Mouse (Mus musculus): ENCODE results near the gene Polr2e. TPM values are rescaled to one million over a fixed set of nuclear protein-coding genes. Genes with fewer than 3 reads are reported as not detected.

Polr2e gene
- total and polyA plus RNA-seq, 3 experiments, result 105 to 194 (median 127) TPM

GRCm38 (mm10) chr10:79986232-79986878 lies 53.2 kb downstream of the Polr2e start:
- Histone ChIP-seq H3K79me2 (replicated peaks; ENCODE audit: control insufficient read depth, extremely low read depth, insufficient read depth, poor library complexity, severe bottlenecking) (peaks cover 25% of the 10 kb centered on the region), H3K9ac (ENCODE audit: insufficient read depth, low read depth) (peak overlapping the region; percentile 68), H3K27ac (ENCODE audit: insufficient read depth, low read depth) (peak overlapping the region; percentile 94), H3K9me3 (replicated peaks; ENCODE audit: low read length) (peaks cover 6% of the 10 kb centered on the region), H3K4me1 (ENCODE audit: control insufficient read depth in 1 of 2, insufficient read depth in 2 of 2) (peaks cover 21 to 58% of the 10 kb centered on the region in 2 experiments), H3K36me3 (replicated peaks in 1 of 2; ENCODE audit: control insufficient read depth in 1 of 2, insufficient read depth in 1 of 2, low read length in 1 of 2) (peaks cover 6 to 21% of the 10 kb centered on the region in 2 experiments), H3K4me2 (ENCODE audit: insufficient read depth, low read depth, poor library complexity, severe bottlenecking) (peak overlapping the region; percentile 81), H3K27me3 (replicated peaks) (peaks cover 3% of the 10 kb centered on the region), H3K4me3 (replicated peaks in 1 of 3; ENCODE audit: low read depth in 2 of 3, low read length in 2 of 3, poor library complexity in 1 of 3) (peak overlapping the region; percentile 50 to 89 (median 68))
- in situ Hi-C loops (cut with MboI; ENCODE audit: low pct_ligation_motif_present, low pct_unique_long_range_greater_than_20kb, low sequenced_read_pairs), result loop anchor here (5.0 kb wide), 2 partner anchors 126 to 156 kb away; partner anchors contain the start of gene Cbarp
- TF ChIP-seq EP300 (IDR thresholded peaks at IDR 0.05; ENCODE audit: low read length) (peak; percentile 24; the same call in 1 of the 2 replicates), SMC3 (IDR thresholded peaks at IDR 0.05; ENCODE audit: low read depth, low read length) (no peak), CHD1 (IDR thresholded peaks at IDR 0.05; ENCODE audit: low read depth, low read length) (peak; percentile 72; the same call in 1 of the 2 replicates)
- dilution Hi-C loops (cut with MboI; ENCODE audit: extremely low pct_ligation_motif_present, extremely low pct_unique_long_range_greater_than_20kb, low sequenced_read_pairs), result no loop called here
- no peak for DNase-seq (ENCODE audit: extremely low read depth)

Other genes starting within 250 kb of the Polr2e start
Only the 20 nearest of the 32 such genes appear.
- 12.1 and 14.4 TPM in 2 replicates for gene Med16, start 130.9 kb downstream of the Polr2e start, total RNA-seq (2012; rRNA removed)
- gene Med16, start 130.9 kb downstream of the Polr2e start, total RNA-seq (2014; rRNA removed), result 8.7 and 10.2 TPM in 2 replicates
- gene Med16, start 130.9 kb downstream of the Polr2e start, polyA plus RNA-seq (2012; ENCODE audit: insufficient read length, low read depth), result 20.7 and 22.8 TPM in 2 replicates
- 6.0 and 8.1 TPM in 2 replicates for gene Gm26602, start 128.9 kb downstream of the Polr2e start, total RNA-seq (2012; rRNA removed)
- not detected in 2 replicates for gene Gm26602, start 128.9 kb downstream of the Polr2e start, total RNA-seq (2014; rRNA removed)
- not detected in 2 replicates for gene Gm26602, start 128.9 kb downstream of the Polr2e start, polyA plus RNA-seq (2012; ENCODE audit: insufficient read length, low read depth)
- 0.21 and 0.76 TPM in 2 replicates for gene Kiss1r, start 122.8 kb downstream of the Polr2e start, total RNA-seq (2012; rRNA removed)
- gene Kiss1r, start 122.8 kb downstream of the Polr2e start, total RNA-seq (2014; rRNA removed), result 0.24 and 0.32 TPM in 2 replicates
- gene Kiss1r, start 122.8 kb downstream of the Polr2e start, polyA plus RNA-seq (2012; ENCODE audit: insufficient read length, low read depth), result 0.17 and 0.20 TPM in 2 replicates
- 20.9 and 22.3 TPM in 2 replicates for gene R3hdm4, start 118.6 kb downstream of the Polr2e start, total RNA-seq (2012; rRNA removed)
- gene R3hdm4, start 118.6 kb downstream of the Polr2e start, total RNA-seq (2014; rRNA removed), result 8.9 and 10.5 TPM in 2 replicates
- 53.2 and 59.4 TPM in 2 replicates for gene R3hdm4, start 118.6 kb downstream of the Polr2e start, polyA plus RNA-seq (2012; ENCODE audit: insufficient read length, low read depth)
- gene Arid3a, start 112.8 kb downstream of the Polr2e start, total RNA-seq (2012; rRNA removed), result 114 and 161 TPM in 2 replicates
- 45.9 and 48.4 TPM in 2 replicates for gene Arid3a, start 112.8 kb downstream of the Polr2e start, total RNA-seq (2014; rRNA removed)
- 84.7 and 94.4 TPM in 2 replicates for gene Arid3a, start 112.8 kb downstream of the Polr2e start, polyA plus RNA-seq (2012; ENCODE audit: insufficient read length, low read depth)
- 92.1 and 111 TPM in 2 replicates for gene Wdr18, start 79.6 kb downstream of the Polr2e start, total RNA-seq (2012; rRNA removed)
- gene Wdr18, start 79.6 kb downstream of the Polr2e start, total RNA-seq (2014; rRNA removed), result 59.7 and 70.8 TPM in 2 replicates
- 54.2 and 69.7 TPM in 2 replicates for gene Wdr18, start 79.6 kb downstream of the Polr2e start, polyA plus RNA-seq (2012; ENCODE audit: insufficient read length, low read depth)
- 0.59 and 0.76 TPM in 2 replicates for gene Grin3b, start 69.1 kb downstream of the Polr2e start, total RNA-seq (2012; rRNA removed)
- gene Grin3b, start 69.1 kb downstream of the Polr2e start, total RNA-seq (2014; rRNA removed), result 0.27 and 0.30 TPM in 2 replicates
- 0.56 and 0.78 TPM in 2 replicates for gene Grin3b, start 69.1 kb downstream of the Polr2e start, polyA plus RNA-seq (2012; ENCODE audit: insufficient read length, low read depth)
- gene Tmem259, start 55.5 kb downstream of the Polr2e start, total RNA-seq (2012; rRNA removed), result 67.1 and 71.7 TPM in 2 replicates
- 50.1 and 50.2 TPM in 2 replicates for gene Tmem259, start 55.5 kb downstream of the Polr2e start, total RNA-seq (2014; rRNA removed)
- gene Tmem259, start 55.5 kb downstream of the Polr2e start, polyA plus RNA-seq (2012; ENCODE audit: insufficient read length, low read depth), result 66.0 and 84.2 TPM in 2 replicates
- 26.3 and 26.9 TPM in 2 replicates for gene Cnn2, start 51.2 kb downstream of the Polr2e start, total RNA-seq (2012; rRNA removed)
- gene Cnn2, start 51.2 kb downstream of the Polr2e start, total RNA-seq (2014; rRNA removed), result 46.3 and 49.0 TPM in 2 replicates
- gene Cnn2, start 51.2 kb downstream of the Polr2e start, polyA plus RNA-seq (2012; ENCODE audit: insufficient read length, low read depth), result 52.6 and 62.7 TPM in 2 replicates
- gene Abca7, start 43.3 kb downstream of the Polr2e start, total RNA-seq (2012; rRNA removed), result 6.8 and 7.0 TPM in 2 replicates
- 2.3 TPM in 2 replicates for gene Abca7, start 43.3 kb downstream of the Polr2e start, total RNA-seq (2014; rRNA removed)
- 5.4 and 6.1 TPM in 2 replicates for gene Abca7, start 43.3 kb downstream of the Polr2e start, polyA plus RNA-seq (2012; ENCODE audit: insufficient read length, low read depth)
- 23.4 and 25.9 TPM in 2 replicates for gene Arhgap45, start 23.1 kb downstream of the Polr2e start, total RNA-seq (2012; rRNA removed)
- 10.3 and 11.8 TPM in 2 replicates for gene Arhgap45, start 23.1 kb downstream of the Polr2e start, total RNA-seq (2014; rRNA removed)
- 20.2 and 21.2 TPM in 2 replicates for gene Arhgap45, start 23.1 kb downstream of the Polr2e start, polyA plus RNA-seq (2012; ENCODE audit: insufficient read length, low read depth)
- 368 and 459 TPM in 2 replicates for gene Gpx4, start 7.4 kb upstream of the Polr2e start, total RNA-seq (2012; rRNA removed)
- gene Gpx4, start 7.4 kb upstream of the Polr2e start, total RNA-seq (2014; rRNA removed), result 352 and 386 TPM in 2 replicates
- gene Gpx4, start 7.4 kb upstream of the Polr2e start, polyA plus RNA-seq (2012; ENCODE audit: insufficient read length, low read depth), result 332 and 353 TPM in 2 replicates
- gene Sbno2, start 65.8 kb upstream of the Polr2e start, total RNA-seq (2012; rRNA removed), result 20.7 and 22.6 TPM in 2 replicates
- gene Sbno2, start 65.8 kb upstream of the Polr2e start, total RNA-seq (2014; rRNA removed), result 9.0 and 9.7 TPM in 2 replicates
- 21.1 and 24.2 TPM in 2 replicates for gene Sbno2, start 65.8 kb upstream of the Polr2e start, polyA plus RNA-seq (2012; ENCODE audit: insufficient read length, low read depth)
- gene Stk11, start 76.0 kb upstream of the Polr2e start, total RNA-seq (2012; rRNA removed), result 64.8 and 65.9 TPM in 2 replicates
- gene Stk11, start 76.0 kb upstream of the Polr2e start, total RNA-seq (2014; rRNA removed), result 47.4 and 48.5 TPM in 2 replicates
- 93.4 and 94.9 TPM in 2 replicates for gene Stk11, start 76.0 kb upstream of the Polr2e start, polyA plus RNA-seq (2012; ENCODE audit: insufficient read length, low read depth)
- 270 and 326 TPM in 2 replicates for gene Atp5d, start 98.8 kb upstream of the Polr2e start, total RNA-seq (2012; rRNA removed)
- gene Atp5d, start 98.8 kb upstream of the Polr2e start, total RNA-seq (2014; rRNA removed), result 85.8 and 106 TPM in 2 replicates
- gene Atp5d, start 98.8 kb upstream of the Polr2e start, polyA plus RNA-seq (2012; ENCODE audit: insufficient read length, low read depth), result 306 and 352 TPM in 2 replicates
- gene Cbarp, start 101.0 kb upstream of the Polr2e start, total RNA-seq (2012; rRNA removed), result 2.3 and 2.6 TPM in 2 replicates
- gene Cbarp, start 101.0 kb upstream of the Polr2e start, total RNA-seq (2014; rRNA removed), result 0.09 and 0.19 TPM in 2 replicates
- 1.7 and 2.4 TPM in 2 replicates for gene Cbarp, start 101.0 kb upstream of the Polr2e start, polyA plus RNA-seq (2012; ENCODE audit: insufficient read length, low read depth)
- 11.6 and 16.2 TPM in 2 replicates for gene Midn, start 108.5 kb upstream of the Polr2e start, total RNA-seq (2012; rRNA removed)
- 3.9 and 4.7 TPM in 2 replicates for gene Midn, start 108.5 kb upstream of the Polr2e start, total RNA-seq (2014; rRNA removed)
- 25.2 and 33.2 TPM in 2 replicates for gene Midn, start 108.5 kb upstream of the Polr2e start, polyA plus RNA-seq (2012; ENCODE audit: insufficient read length, low read depth)
- gene Cirbp, start 126.2 kb upstream of the Polr2e start, total RNA-seq (2012; rRNA removed), result 28.3 and 34.4 TPM in 2 replicates
- 27.0 and 31.9 TPM in 2 replicates for gene Cirbp, start 126.2 kb upstream of the Polr2e start, total RNA-seq (2014; rRNA removed)
- 40.2 and 45.9 TPM in 2 replicates for gene Cirbp, start 126.2 kb upstream of the Polr2e start, polyA plus RNA-seq (2012; ENCODE audit: insufficient read length, low read depth)
- 30.5 and 37.7 TPM in 2 replicates for gene 1600002K03Rik, start 133.1 kb upstream of the Polr2e start, total RNA-seq (2012; rRNA removed)
- gene 1600002K03Rik, start 133.1 kb upstream of the Polr2e start, total RNA-seq (2014; rRNA removed), result 34.3 and 40.2 TPM in 2 replicates
- gene 1600002K03Rik, start 133.1 kb upstream of the Polr2e start, polyA plus RNA-seq (2012; ENCODE audit: insufficient read length, low read depth), result 19.3 and 21.9 TPM in 2 replicates
- 0.63 and 1.5 TPM in 2 replicates for gene Efna2, start 139.7 kb upstream of the Polr2e start, total RNA-seq (2012; rRNA removed)
- gene Efna2, start 139.7 kb upstream of the Polr2e start, total RNA-seq (2014; rRNA removed), result 0.23 and 0.34 TPM in 2 replicates
- gene Efna2, start 139.7 kb upstream of the Polr2e start, polyA plus RNA-seq (2012; ENCODE audit: insufficient read length, low read depth), result 0.45 and 0.86 TPM in 2 replicates